Mouse (Mus musculus) gastrocnemius, postnatal 25 days (tissue): ENCODE results near the gene Kcna6. TPM values are rescaled to one million over a fixed set of nuclear protein-coding genes. Genes with fewer than 3 reads are reported as not detected.

Experiments used
- DNase-seq: peaks from one replicate; pipeline ENCODE4 v3.0.0; 2022
- long read RNA-seq, 2 experiments: library from polyadenylated mRNA; stranded (forward); transcript quantifications; one replicate each; pipeline ENCODE4 v2.0.0; 2021
- total RNA-seq, 2 experiments: library from RNA; stranded (reverse); gene quantifications; 1 replicate in 1 of 2; 2 replicates in 1 of 2; pipeline ENCODE4 v1.2.3; 2021

Kcna6 gene
- total RNA-seq: under 1 TPM; 0.49 to 0.86 TPM
- long read RNA-seq, experiment 1: 0 reads
- long read RNA-seq, experiment 2: 0 reads

DNA sequence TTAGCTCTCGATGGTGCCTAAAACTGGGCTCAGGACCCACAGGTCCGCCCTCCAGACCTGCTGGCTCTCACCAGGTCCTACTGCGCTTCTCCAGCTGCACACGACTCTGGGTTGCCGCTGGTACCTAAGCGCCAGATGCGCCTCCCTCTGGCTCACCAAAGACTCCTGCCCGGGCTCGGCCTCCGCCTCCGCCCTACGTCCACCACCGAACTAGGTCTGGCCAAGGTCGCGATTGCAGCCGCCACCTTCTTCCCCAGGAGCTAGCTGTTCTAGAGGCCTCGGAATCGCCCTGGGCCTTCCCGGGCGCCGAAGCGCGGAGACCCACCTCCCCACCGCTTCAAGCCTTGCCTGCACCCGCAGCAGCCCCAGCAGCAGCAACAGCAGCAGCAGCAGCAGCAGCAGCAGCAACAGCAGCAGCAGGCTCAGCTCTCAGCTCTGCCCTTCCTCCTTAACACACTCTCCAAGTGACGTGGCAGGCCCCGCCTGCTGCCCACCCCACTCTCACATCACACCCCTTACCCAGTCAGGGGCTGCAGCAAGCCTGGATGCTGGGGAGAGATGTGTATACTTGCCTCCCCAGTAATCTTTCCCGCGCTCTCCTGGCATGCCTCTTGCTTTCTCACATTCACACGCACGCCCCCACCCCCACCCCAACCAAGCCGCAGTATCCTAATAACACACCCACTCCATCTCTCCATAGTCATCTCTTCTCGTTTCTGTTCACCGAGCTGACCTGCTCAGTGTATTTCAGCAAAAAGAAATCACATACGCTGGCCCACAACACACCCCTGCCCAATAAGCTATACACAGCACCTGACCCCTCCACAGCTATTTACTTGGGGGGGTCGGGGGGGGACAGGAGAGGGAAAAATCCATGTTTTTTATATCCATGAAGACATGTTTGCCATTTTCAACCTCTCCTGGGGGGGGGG is at the start of gene Kcna6:
Gene Kcna6, minus strand, starts transcription at position 464 of the 932 bp plus-strand sequence.
- no peak for DNase-seq

DNA sequence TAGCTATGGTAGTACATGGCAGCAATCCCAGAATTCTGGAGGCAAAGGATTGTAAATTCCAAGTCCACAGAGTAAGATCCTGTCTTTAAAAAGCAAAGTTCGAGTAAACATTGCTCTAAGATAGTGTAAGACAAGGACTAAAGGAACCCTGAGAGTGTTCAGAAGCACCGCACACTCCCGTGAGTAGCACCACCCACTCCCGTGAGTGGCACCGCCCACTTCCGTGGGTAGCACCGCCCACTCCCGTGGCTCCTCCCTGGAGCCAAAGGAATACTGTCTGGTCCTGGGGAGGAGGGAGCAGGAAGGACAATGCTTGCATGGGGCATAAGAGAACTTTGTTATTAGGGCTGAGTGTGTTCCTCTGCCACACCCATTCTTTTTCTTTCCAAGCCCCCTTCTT is 48.4 kb upstream of the Kcna6 start:
- no peak for DNase-seq

DNA sequence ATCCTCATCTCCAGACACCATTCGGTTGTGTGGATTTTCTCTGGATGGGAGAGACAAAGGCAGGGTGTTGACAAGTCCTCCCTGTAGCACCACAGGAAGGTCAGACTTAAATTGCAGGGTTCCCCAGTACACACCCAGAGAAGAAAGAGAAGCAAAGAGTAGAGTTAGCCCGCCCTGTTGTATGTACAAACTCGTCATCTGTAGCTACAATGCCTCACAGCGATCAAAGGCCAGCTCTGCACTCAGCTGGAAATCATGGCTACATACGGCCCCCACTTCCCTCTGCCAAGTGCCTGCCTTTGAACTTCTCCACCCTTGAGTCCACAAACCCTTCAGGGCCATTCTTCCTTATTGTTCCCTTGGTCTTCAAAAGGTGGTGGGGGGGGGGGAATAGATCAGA is 43.7 kb upstream of the Kcna6 start:
- no peak for DNase-seq

DNA sequence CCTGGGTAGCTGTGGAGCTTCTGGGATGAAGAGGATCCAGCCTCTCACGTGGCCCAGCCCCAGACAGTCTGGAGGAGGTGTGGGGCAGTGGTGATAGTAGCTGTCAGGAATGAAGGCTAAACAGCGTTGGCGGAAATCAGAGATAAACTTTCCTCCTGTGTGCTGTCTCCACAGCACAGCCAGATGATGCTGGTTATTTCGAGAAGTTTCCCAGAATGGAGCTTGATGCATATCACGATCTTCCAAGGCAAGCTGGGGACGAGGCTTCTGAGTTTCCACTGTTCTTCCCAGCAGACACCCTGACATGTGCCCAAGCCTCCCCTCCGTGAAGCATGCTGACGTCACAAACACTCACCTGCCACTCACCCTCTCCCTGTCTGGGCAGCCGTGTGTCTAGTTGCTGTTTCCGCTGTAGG is 43.2 kb upstream of the Kcna6 start:
- DNase-seq: no peak

DNA sequence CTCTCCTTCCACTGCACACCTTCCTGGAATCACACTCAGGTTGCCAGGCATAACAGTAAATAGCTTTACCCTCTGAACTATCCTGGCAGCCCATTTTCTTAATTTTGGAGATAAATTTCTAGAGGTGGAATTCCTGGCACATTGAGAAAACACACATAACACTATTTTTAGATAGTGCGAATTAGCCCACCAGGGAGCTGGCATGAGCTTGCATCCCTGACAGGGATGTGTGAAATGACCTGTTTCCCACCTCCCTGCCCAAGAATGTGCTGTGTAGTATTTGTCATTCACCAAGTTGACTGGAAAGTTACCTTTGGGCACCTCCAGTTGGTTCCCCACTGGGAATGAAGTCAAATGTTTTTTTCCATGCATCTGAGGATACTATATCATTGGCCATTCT is 42.6 kb upstream of the Kcna6 start:
- no peak for DNase-seq

DNA sequence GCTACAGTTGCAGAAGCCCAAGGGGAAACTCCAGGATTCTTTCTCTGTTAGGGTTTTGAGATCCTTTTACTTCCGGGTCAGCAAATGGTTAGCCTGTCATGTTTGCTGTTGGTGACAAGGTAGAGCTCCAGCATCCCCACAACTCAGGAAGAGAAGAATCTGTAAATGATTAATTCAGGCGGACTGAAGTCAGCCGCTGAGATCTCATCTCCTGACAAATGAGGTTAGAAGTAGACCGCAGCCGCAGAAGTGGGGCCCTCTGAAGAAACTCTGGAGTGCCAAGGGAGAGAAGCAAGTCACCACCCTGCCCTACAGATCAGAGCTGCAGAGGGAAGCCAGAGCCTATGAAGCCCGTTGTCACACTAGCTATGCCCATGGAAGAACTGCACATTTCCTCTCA is 37.4 kb upstream of the Kcna6 start:
- DNase-seq: no peak

DNA sequence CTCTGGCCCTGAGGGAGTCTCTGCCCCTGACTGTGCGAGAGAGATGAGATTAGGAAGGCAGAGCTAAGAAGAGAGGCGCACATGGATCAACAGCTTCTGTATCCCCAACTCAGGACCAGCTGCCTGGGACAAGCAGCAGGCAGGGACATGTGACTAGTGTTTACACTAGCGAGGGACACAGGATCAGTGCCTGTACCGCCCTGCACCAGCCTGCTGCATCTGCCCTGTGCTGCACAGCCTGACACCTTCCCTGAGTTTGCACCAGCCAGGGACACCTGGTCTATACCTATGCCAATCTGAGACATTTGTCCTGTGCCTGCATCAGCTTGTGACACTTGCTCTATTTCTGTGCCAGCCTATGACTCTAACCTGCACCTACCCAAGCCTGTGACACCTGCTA is 33.4 kb upstream of the Kcna6 start:
- DNase-seq: no peak

DNA sequence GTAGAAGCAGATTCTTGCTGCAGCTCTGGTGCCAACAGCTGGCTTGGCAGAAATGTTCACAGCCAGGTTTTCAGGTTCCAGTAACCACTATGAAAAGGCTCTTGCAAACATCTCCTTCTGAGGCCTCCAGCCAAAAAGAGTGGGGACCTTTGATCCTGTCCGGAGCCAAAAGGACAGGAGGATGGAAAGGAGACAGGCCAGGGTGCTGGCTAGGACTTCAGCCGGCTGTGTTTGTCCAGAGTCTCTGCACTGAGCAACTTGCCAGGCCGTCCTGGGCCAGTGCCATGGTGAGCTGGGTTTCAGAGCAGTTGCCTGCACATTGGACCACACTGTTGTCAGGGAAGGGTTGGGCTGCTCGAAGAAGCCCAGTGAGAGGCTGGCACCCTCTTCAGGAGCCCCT is 31.9 kb upstream of the Kcna6 start:
- DNase-seq: no peak

DNA sequence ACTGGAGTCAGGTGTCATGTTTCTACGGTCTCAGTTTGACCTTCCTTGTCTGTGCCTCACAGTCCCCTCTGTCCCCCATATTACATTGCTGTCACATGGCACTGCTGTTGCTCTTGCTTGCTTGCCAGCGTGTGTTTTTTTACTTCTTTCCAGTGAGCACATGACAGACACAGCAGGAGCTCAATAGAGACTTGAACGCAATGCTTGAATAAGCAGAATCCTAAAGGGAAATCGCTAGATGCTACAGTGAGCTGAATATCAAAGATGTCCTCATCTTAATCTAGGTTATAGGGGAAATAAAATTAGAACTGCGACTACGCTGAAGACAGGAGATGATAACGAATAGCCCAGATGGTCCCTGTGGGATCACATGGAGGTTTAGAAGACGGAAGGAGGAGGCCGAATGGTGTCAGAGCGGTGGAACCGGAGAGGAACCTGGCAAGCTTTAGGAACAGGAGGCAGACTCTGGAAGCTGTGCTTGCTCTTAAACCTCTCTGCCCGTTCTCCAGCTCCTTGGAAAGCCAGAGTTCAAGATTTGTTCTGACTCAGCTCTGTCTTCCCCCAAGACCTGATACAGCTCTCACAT is 29.8 kb upstream of the Kcna6 start:
- DNase-seq: no peak

DNA sequence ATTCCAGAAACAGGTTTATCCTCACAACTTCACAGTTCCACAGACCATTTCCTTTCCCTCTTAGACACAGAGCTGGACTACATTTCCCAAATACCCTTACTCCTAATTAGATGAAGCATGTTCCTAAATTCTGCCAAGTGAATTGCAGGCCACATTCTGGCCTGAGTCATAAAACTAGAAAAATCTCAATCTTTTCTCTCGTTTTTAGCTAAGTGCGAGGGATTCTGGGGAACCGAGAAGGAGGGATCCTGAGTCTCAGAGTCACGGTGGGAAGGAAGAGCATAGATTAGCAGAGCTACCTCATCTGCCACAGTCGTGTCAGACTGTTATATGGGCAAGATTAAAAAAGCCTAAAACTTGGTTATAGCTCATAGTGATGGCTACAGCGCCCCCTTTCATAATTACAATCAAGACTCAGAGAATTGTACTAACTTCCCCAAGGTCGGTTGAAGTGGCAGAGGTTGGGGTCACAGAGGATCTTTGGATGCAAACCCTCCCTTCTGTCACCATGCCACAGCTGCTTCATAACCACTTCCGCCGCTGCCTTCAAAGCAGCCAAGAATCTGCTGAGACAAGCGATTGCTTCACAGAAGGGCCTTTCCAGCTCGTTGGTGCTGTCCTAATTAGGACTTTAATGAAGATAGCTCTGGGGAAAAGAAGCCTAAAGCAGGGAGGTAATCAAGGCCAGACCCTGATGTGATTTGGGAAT is 28.6 kb upstream of the Kcna6 start:
- no peak for DNase-seq

DNA sequence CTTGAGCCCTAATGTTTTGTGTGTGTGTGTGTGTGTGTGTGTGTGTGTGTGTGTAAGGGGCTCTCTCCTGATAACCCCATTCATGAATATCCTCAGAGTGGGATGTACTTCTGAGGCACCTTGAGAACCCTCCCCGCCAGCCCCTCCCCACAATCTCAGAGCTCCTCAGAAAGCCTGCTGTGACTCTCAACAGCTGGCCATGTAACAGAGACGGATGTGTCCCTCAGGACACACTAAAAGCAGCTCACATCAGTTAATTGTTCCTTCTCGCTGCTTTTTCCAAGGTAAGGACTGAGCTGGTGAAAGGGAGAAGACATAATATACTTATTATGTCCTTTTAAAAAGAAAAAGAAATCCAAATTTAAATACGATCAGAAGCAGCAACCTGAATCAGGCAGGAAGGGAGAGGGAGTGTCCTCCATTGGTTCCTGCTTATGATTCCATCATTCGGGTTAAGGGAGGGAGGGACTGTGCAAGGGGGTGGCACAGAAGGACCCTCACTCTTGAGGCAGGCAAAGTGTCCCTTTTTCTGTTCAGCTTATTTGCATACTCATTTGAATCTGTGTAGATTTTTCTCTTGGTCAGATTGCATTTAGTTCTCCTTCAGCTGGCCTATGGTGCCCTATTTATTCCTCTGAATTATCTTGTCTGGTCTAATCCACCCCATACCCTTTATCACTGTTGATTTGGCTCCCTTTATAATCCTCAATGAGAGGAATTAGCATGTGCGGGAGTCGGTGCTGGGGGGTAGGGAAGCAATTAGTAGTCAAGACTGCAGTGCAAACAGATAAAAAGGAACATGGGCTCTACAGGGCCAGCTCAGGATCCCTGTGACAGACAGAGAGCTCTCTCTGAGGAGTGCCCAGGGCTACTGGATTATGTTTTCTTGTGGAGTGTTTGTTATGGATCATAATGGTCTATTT is 27.4 kb upstream of the Kcna6 start:
- DNase-seq: no peak

DNA sequence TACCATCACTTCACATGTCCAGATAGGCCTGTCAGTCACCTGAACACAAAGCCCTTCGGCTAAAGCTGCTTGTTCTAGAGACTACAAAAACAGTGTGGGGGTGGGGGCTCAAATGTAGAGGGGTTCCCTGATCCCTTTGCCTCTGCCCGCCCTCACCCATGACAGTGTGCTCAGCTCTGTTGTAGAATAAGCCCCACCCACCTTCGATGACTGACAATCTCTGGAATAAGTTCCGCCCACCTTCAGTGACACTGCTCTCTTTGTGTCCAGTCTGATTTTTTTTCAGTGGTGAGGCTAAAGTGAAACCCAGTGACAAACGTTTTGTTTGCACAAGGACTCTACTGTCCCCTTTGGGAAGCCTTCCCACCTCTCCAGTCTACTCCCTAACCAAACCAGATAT is 26.1 kb upstream of the Kcna6 start:
- DNase-seq: no peak

DNA sequence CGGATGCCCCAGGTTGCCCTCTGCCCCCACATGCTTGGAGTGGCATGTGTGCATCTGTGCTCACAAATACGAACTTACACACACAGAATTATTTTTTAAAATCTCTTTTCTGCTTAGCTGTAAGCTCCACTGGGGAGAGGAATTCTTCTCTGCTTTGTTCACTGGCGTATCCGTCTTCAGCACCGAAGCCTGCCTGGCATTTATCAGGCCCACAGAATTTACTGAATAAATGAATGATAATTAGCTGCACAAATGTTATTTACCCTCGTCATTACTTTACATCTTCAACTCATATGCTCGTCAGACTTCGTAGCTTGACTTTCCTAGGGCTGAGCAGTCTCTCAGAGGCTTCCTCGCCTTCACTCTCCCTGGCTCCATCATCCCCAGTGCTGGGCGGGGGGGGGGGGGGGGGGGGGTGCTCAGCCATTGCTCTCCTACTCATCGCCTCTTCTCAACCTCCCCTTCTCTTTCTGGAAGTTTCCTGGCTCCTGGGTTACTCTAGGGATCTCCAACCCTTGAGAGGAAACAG is 24.2 kb upstream of the Kcna6 start:
- DNase-seq: no peak

DNA sequence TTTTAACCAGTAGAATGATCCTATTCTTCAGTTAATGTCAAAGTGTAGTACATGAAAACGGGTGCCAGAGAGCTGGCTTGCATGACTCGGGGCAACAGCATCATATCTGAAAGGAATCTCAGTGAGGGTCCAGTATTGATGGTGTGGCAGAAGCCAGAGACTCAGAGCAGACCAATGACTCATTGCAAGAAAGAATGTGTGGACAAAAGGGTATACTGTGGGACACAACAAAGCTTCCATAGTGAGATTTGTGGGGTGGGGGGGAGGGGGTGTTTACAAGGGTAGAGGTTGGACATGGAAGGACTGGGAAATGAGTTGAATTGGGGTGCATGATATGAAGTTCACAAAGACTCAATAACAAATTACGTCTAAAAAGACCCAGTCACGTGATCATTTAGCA is 20.9 kb upstream of the Kcna6 start:
- no peak for DNase-seq

DNA sequence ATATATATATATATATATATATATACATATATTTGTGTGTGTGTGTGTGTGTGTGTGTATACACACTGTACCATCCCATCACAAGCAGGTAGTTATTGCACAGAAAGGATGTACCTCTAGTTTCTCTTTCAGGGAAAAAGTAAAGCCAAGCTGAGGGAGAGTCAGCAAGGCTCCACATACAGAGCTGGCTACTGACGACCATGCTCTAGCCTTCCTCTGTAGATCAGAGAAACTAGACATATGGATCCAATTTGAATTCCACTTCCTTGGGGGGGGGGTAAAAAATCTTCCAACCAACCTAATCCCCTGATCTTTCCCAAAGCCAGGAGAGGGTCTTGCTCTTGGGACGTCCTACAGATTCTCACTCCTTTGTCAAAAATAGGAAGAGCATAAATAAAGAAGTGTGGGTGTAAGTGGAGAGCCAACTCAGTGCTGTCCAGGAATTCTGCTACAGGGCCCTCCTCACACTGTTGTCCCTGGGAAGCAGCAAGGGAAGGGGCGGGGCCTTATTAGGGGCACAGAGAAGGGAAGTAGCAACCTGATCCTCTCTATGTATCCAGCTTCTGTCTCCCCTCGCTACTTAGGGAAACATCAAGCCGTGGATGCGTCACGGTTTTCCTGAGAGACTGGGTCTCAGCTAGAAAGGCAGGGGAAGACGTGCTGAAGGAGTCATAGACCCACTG is 15.4 kb upstream of the Kcna6 start:
- DNase-seq: no peak

DNA sequence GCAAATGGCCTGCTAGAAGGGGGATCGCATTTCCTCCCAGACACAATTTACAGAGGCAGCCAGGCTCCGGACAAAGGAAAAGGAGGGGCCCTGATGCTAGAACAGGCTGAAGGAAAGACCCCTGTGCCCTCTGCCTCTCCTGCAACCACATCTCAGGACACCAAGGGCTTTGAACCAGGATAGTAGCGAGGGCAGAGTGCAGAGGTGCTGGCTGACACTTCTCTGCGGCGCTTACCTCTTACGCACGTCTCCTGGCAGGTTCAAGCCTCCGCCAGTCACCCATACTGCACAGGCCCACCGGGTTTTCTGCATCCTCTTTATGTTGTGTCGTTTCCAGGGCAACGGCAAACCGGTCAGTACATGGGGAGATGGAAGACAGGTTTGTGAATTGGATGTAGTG is 12.0 kb upstream of the Kcna6 start:
- DNase-seq: no peak

DNA sequence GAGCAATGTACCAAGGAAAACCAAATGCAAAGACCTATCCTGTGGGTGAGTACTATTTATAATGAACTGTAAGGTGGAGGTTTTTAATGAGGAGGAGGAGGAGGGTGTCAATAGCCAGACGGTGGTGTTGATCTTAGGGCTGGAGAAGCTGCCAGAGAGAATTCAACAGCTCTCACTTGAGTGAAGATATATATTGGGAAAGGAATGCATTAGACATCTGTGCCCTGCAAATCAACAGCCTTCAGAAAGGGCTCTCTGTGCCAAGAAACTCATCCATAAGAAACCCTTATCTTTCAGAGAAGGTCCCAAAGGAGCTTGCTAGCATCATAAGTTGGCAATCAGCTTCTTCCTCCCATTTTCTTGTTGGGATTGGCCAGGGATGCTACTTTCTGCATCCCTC is 5.4 kb upstream of the Kcna6 start:
- no peak for DNase-seq

DNA sequence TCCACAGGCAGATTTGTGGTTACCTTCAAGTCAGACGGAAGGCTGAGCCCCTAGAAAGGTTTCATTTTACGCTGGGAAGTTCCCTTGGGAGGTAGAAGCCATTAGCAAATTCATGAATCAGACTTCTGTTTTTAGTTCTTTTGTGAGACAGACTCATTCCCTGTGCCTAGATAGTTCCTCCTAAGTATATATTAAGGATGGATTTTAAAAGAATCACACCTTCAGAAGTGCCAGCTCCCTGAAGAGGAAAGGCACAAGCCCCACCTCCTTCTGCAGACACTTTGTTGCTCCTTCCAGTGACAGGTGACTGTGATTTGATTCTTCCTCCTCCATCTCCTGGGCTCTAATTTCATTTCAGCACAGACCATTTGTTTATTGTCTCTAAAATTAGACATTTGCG is 2.1 kb upstream of the Kcna6 start:
- no peak for DNase-seq

DNA sequence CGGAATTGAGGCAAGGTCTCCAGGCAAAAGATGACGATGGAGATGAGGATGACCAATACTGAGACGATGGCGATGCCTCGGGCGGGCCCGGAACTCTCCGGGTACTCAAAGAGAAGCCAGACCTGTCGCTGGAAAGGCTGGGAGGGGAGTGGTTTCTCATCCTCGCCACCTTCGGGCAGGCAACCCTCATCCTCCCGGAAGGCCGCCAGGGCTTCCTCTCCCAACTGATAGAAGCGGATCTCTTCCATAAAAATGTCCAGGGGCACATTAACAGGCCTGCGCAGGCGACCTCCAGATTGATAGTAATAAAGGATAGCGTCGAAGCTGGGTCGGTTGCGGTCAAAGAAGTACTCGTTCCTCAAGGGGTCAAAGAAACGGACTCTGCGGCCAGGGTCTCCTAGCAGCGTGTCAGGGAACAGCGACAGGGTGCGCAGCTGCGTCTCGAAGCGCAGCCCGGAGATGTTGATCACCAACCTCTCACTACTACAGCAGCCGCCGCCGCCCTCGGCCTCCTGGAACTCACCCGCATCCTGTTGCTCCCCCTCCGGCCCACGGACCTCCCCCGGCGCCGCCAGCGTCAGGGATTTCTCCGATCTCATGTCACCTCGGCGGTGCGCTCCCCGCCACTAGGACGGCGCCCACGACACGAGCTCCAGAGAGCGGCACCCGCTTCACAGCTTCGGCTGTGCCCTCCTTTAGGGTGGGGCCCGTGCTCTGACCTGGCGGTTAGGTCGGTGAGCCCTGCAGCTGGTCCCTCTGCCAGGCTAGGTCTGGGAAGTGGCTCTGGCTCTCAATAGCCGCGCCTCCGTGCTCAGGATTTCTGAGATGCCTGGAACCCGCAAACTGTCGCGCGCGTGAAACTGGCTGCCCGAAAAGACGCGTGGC is 906 bp downstream of the Kcna6 start:
- no peak for DNase-seq

DNA sequence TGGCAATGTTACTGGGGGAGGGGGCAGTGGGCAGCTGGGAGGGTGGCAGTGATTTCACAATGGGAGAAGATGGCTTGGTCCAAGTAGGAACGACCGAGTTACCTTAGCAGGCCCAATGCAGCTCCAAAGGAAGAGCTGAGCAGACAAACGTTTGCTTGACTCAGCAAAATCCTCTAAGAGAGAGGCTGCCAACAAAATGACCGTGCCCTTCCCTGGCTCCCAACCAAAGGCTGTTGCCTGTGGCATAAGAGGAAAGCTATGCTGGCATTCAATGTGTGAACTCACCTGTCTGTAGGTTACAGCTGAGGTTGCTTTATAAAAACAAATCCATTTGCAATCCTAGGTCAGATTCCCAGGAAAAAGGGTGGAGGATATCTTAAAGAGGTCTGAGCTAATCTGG is 3.5 kb downstream of the Kcna6 start:
- DNase-seq: no peak
